Mouse (Mus musculus) ovary, postnatal 14 days (tissue): Measurements from ENCODE around the gene Cdon.

ENCODE experiments used
- DNase-seq: peaks from one replicate; pipeline ENCODE4 v3.0.0; 2022; ENCODE audit warnings: low spot score

Gene Cdon

GRCm38 (mm10) chr9:35493733-35494092 lies 72.8 kb downstream of the Cdon start:
- no peak for DNase-seq

- no peak for DNase-seq
Observed at GRCm38 (mm10) chr9:35494937-35495336, 74.0 kb downstream of the Cdon start.

GRCm38 (mm10) chr9:35495471-35495870 lies 74.5 kb downstream of the Cdon start:
- no peak for DNase-seq

- no peak for DNase-seq
Observed at GRCm38 (mm10) chr9:35499946-35500345, 79.0 kb downstream of the Cdon start.

GRCm38 (mm10) chr9:35502361-35503000 lies 81.6 kb downstream of the Cdon start:
- no peak for DNase-seq

- DNase-seq = peak; percentile 24
Observed at GRCm38 (mm10) chr9:35508234-35508633, 87.3 kb downstream of the Cdon start.

- DNase-seq = no peak
Observed at GRCm38 (mm10) chr9:35513900-35514299, 93.0 kb downstream of the Cdon start.

- DNase-seq = no peak
Observed at GRCm38 (mm10) chr9:35516182-35516581, 95.3 kb downstream of the Cdon start.

- no peak for DNase-seq
Observed at GRCm38 (mm10) chr9:35516711-35517110, 95.8 kb downstream of the Cdon start.

GRCm38 (mm10) chr9:35518169-35518568 lies 97.2 kb downstream of the Cdon start, which contains the start of gene Gm1113:
Gene Gm1113 (minus strand): TSS chr9:35518269.
- DNase-seq = no peak

GRCm38 (mm10) chr9:35520631-35521348 lies 99.9 kb downstream of the Cdon start:
- DNase-seq = no peak

GRCm38 (mm10) chr9:35522241-35522640 lies 101.3 kb downstream of the Cdon start:
- DNase-seq = no peak

GRCm38 (mm10) chr9:35522821-35523515 lies 102.0 kb downstream of the Cdon start:
- no peak for DNase-seq

GRCm38 (mm10) chr9:35523541-35523940 lies 102.6 kb downstream of the Cdon start:
- peak; percentile 43 for DNase-seq

- DNase-seq = peak; percentile 63
Observed at GRCm38 (mm10) chr9:35523941-35524411, 103.0 kb downstream of the Cdon start.

- no peak for DNase-seq
Observed at GRCm38 (mm10) chr9:35529141-35529540, 108.2 kb downstream of the Cdon start.

- no peak for DNase-seq
Observed at GRCm38 (mm10) chr9:35529796-35530195, 108.9 kb downstream of the Cdon start.

GRCm38 (mm10) chr9:35533266-35533665 lies 112.3 kb downstream of the Cdon start:
- DNase-seq = peak; percentile 20

- peak; percentile 49 for DNase-seq
Observed at GRCm38 (mm10) chr9:35535110-35535509, 114.2 kb downstream of the Cdon start.

GRCm38 (mm10) chr9:35535876-35536275 lies 114.9 kb downstream of the Cdon start:
- DNase-seq = no peak

- no peak for DNase-seq
Observed at GRCm38 (mm10) chr9:35539001-35539750, 118.2 kb downstream of the Cdon start.

GRCm38 (mm10) chr9:35541024-35541423 lies 120.1 kb downstream of the Cdon start:
- DNase-seq = no peak
